In the genomic region with DNA sequence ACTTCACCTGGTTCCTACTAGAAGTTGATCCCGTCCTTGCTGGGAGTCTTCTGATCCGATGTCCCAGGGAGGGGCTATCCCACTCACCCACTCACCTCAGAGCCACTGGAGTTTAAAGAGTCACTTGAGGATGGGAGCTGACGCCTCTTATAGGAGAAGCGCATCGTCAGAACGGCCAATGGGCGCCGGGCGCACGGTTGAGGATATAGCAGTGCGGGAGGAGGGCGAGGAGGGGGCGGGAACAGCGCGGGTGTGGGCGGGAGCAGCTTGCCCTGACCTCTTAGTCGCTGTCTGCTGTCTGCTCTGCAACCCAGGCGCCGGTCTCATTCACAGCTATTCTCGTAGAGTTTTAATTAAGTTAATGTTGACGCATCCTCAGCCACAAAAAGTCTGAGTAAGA, we compare ENCODE assay signal across 9 mouse cellular contexts. TPM values are rescaled to one million over a fixed set of nuclear protein-coding genes. Genes with fewer than 3 reads are reported as not detected.
A peak's percentile ranks its signal among the peaks of the same experiment; 100 is the strongest.
DNase-seq lines count a peak whose midpoint lies in the region; ATAC-seq lines count a peak whose summit lies in the region.
"Had no signal": no experiment of that assay in that cellular context is flagged by ENCODE, and none has a peak within 500 bp of the region (broad histone marks: within the 10 kb centered on the region; RNA-seq: fewer than 3 reads in every experiment).

No protein-coding gene starts in this region.

- H3K36me3 ChIP-seq in heart, embryonic 14.5 days (ENCODE audit: control insufficient read depth, insufficient read depth, low read length), result no peaks in the 10 kb centered on the region
- H3K36me3 ChIP-seq in hindbrain, embryonic 12.5 days, result no peaks in the 10 kb centered on the region
- H3K36me3 ChIP-seq in midbrain, embryonic 11.5 days (ENCODE audit: control insufficient read depth, insufficient read depth, low read length), result no peaks in the 10 kb centered on the region

- 2% methylated on average over 20 of the region's 21 CpGs for WGBS in heart, embryonic 14.5 days
- WGBS in hindbrain, embryonic 12.5 days, result under 1% methylated on average over 21 of the region's 21 CpGs
- 0% methylated on average over 21 of the region's 21 CpGs for WGBS in midbrain, embryonic 11.5 days

- ATAC-seq in heart, embryonic 14.5 days (ENCODE audit: insufficient number of reproducible peaks, insufficient read depth, low FRiP score, low read depth), result no peak
- ATAC-seq in hindbrain, embryonic 12.5 days (ENCODE audit: low FRiP score), result no peak
- peak; percentile 62; the same call in 1 of the 2 replicates for ATAC-seq in midbrain, embryonic 11.5 days (ENCODE audit: low FRiP score)

- peak overlapping the region; percentile 44 for H3K4me2 ChIP-seq in heart, embryonic 14.5 days (ENCODE audit: low read length)
- peak overlapping the region; percentile 45 for H3K4me2 ChIP-seq in hindbrain, embryonic 12.5 days (replicated peaks)
- peak overlapping the region; percentile 43 for H3K4me2 ChIP-seq in midbrain, embryonic 11.5 days

- no peak overlapping the region for H3K9ac ChIP-seq in heart, embryonic 14.5 days (ENCODE audit: low read length)
- no peak overlapping the region for H3K9ac ChIP-seq in hindbrain, embryonic 12.5 days
- H3K9ac ChIP-seq in midbrain, embryonic 11.5 days (ENCODE audit: low read length), result peak overlapping the region; percentile 27

- no peak for DNase-seq in heart, postnatal 25 days (ENCODE audit: low spot score)
- peak; percentile 10 to 15 for DNase-seq in adrenal gland, postnatal 36 days
- DNase-seq in midbrain, embryonic 11.5 days (ENCODE audit: low spot score, missing footprints), result peak; percentile 89
- DNase-seq in layer of hippocampus, postnatal 36 days, result no peak
- no peak for DNase-seq in frontal cortex, postnatal 36 days (ENCODE audit: low spot score in 2 of 2)
- no peak for DNase-seq in heart, postnatal 4 days

- H3K27me3 ChIP-seq in heart, embryonic 14.5 days (ENCODE audit: control insufficient read depth, insufficient read depth, low read length), result peaks cover 37% of the 10 kb centered on the region
- peaks cover 21% of the 10 kb centered on the region for H3K27me3 ChIP-seq in hindbrain, embryonic 12.5 days
- H3K27me3 ChIP-seq in midbrain, embryonic 11.5 days (ENCODE audit: control insufficient read depth, insufficient read depth, low read length), result peaks cover 8% of the 10 kb centered on the region; the same call in 1 of the 2 replicates

- intact Hi-C loops in heart, postnatal 25 days (cut with DNase I), result no loop called here

- no peaks in the 10 kb centered on the region for H3K9me3 ChIP-seq in heart, embryonic 14.5 days (ENCODE audit: control insufficient read depth, low read length)
- no peaks in the 10 kb centered on the region for H3K9me3 ChIP-seq in hindbrain, embryonic 12.5 days (replicated peaks)
- no peaks in the 10 kb centered on the region for H3K9me3 ChIP-seq in midbrain, embryonic 11.5 days (ENCODE audit: control insufficient read depth, low read length)

- no peak overlapping the region for H3K27ac ChIP-seq in heart, embryonic 14.5 days (replicated peaks in 1 of 2; ENCODE audit: control insufficient read depth in 1 of 2, insufficient read depth in 1 of 2, low read depth in 2 of 2, low read length in 2 of 2)
- H3K27ac ChIP-seq in hindbrain, embryonic 12.5 days, result no peak overlapping the region
- no peak overlapping the region for H3K27ac ChIP-seq in midbrain, embryonic 11.5 days (ENCODE audit: low read depth, low read length)

- no peak overlapping the region for H3K4me3 ChIP-seq in heart, embryonic 14.5 days (ENCODE audit: control insufficient read depth in 1 of 2, insufficient read depth in 1 of 2, low read depth in 1 of 2, low read length in 2 of 2)
- 0 out of 2 replicates have a peak overlapping the region, but pooled peaks have one; percentile 15 for H3K4me3 ChIP-seq in hindbrain, embryonic 12.5 days
- H3K4me3 ChIP-seq in midbrain, embryonic 11.5 days (ENCODE audit: low read depth, low read length), result no peak overlapping the region

- peaks cover 0 to 6% of the 10 kb centered on the region in 2 experiments; a peak in 2 of 4 replicates for H3K4me1 ChIP-seq in heart, embryonic 14.5 days (ENCODE audit: control insufficient read depth in 2 of 2, insufficient read depth in 2 of 2, low read length in 2 of 2)
- peaks cover 4% of the 10 kb centered on the region; the same call in 1 of the 2 replicates for H3K4me1 ChIP-seq in hindbrain, embryonic 12.5 days
- peaks cover 5% of the 10 kb centered on the region for H3K4me1 ChIP-seq in midbrain, embryonic 11.5 days (ENCODE audit: control insufficient read depth, insufficient read depth, low read length)

RNA-seq across cellular contexts. Expression of a gene that starts 5.1 kb away (rescaled TPM):
- 0.12 and 0.65 TPM in 2 replicates for polyA plus RNA-seq in heart, embryonic 14.5 days (2014; fragmentation: Nextera tagmentation; extraction: Ambion mirVana)
- total RNA-seq in heart, postnatal 25 days (2021), result not detected
- under 1 TPM in 1 of 2 experiments, not detected in 1; 0.07 TPM for total RNA-seq in adrenal gland, postnatal 36 days (2021)
- 0.12 and 0.83 TPM in 2 replicates for polyA plus RNA-seq in hindbrain, embryonic 12.5 days (2016; fragmentation: Nextera tagmentation; extraction: Ambion mirVana)
- 0.21 and 0.59 TPM in 2 replicates for polyA plus RNA-seq in midbrain, embryonic 11.5 days (2014; fragmentation: Nextera tagmentation; extraction: Ambion mirVana)
- under 1 TPM; 0.10 to 0.25 TPM for total RNA-seq in layer of hippocampus, postnatal 36 days (2021)
- total RNA-seq in heart, postnatal 4 days (2021), result not detected
- total RNA-seq: liver, adult 2 months had no signal
- polyA plus RNA-seq: liver, adult 2 months had no signal

RNA-seq across cellular contexts. Expression of a gene that starts 27.6 kb away (rescaled TPM):
- polyA plus RNA-seq in heart, embryonic 14.5 days (2014; fragmentation: Nextera tagmentation; extraction: Ambion mirVana), result 10.5 and 10.7 TPM in 2 replicates
- 1 to 10 TPM; 3.7 to 4.0 TPM for total RNA-seq in heart, postnatal 25 days (2021)
- total RNA-seq in adrenal gland, postnatal 36 days (2021), result 10 to 100 TPM; 21.9 to 22.1 TPM
- 18.9 and 20.3 TPM in 2 replicates for polyA plus RNA-seq in hindbrain, embryonic 12.5 days (2016; fragmentation: Nextera tagmentation; extraction: Ambion mirVana)
- polyA plus RNA-seq in midbrain, embryonic 11.5 days (2014; fragmentation: Nextera tagmentation; extraction: Ambion mirVana), result 14.3 and 15.7 TPM in 2 replicates
- total RNA-seq in layer of hippocampus, postnatal 36 days (2021), result 10 to 100 TPM; 42.4 to 45.4 TPM
- total RNA-seq in heart, postnatal 4 days (2021), result 10 to 100 TPM; 10.6 to 11.3 TPM

RNA-seq across cellular contexts. Expression of a gene that starts 43.2 kb away (rescaled TPM):
- polyA plus RNA-seq in heart, embryonic 14.5 days (2014; fragmentation: Nextera tagmentation; extraction: Ambion mirVana), result 14.2 and 15.3 TPM in 2 replicates
- 1 to 10 TPM; 4.1 to 4.7 TPM for total RNA-seq in heart, postnatal 25 days (2021)
- total RNA-seq in adrenal gland, postnatal 36 days (2021), result 1 to 10 TPM; 8.6 to 9.0 TPM
- 27.2 and 28.4 TPM in 2 replicates for polyA plus RNA-seq in hindbrain, embryonic 12.5 days (2016; fragmentation: Nextera tagmentation; extraction: Ambion mirVana)
- 42.4 and 44.1 TPM in 2 replicates for polyA plus RNA-seq in midbrain, embryonic 11.5 days (2014; fragmentation: Nextera tagmentation; extraction: Ambion mirVana)
- 10 to 100 TPM; 10.3 to 11.3 TPM for total RNA-seq in layer of hippocampus, postnatal 36 days (2021)
- 1 to 10 TPM; 9.2 to 9.9 TPM for total RNA-seq in heart, postnatal 4 days (2021)

RNA-seq across cellular contexts. Expression of a gene that starts 48.2 kb away (rescaled TPM):
- not detected in 2 replicates for polyA plus RNA-seq in heart, embryonic 14.5 days (2014; fragmentation: Nextera tagmentation; extraction: Ambion mirVana)
- 1 to 10 TPM in 1 of 2 experiments, under 1 TPM in 1; 0.53 to 2.4 TPM for total RNA-seq in heart, postnatal 25 days (2021)
- total RNA-seq in adrenal gland, postnatal 36 days (2021), result 1 to 10 TPM; 2.1 to 2.9 TPM
- 0.09 TPM in 1 of 2 replicates, not detected in the other for polyA plus RNA-seq in hindbrain, embryonic 12.5 days (2016; fragmentation: Nextera tagmentation; extraction: Ambion mirVana)
- 0.07 TPM in 1 of 2 replicates, not detected in the other for polyA plus RNA-seq in midbrain, embryonic 11.5 days (2014; fragmentation: Nextera tagmentation; extraction: Ambion mirVana)
- not detected for total RNA-seq in layer of hippocampus, postnatal 36 days (2021)
- total RNA-seq in heart, postnatal 4 days (2021), result not detected

Comparison
In these comparisons a context has a peak if more than half of its experiments do, and no peak if none do; other contexts are left out.
1. DNase-seq: peak in adrenal gland, postnatal 36 days (2 of 2) and midbrain, embryonic 11.5 days (single experiment); none in heart, postnatal 25 days (single experiment), layer of hippocampus, postnatal 36 days (0 of 2), frontal cortex, postnatal 36 days (0 of 2) and heart, postnatal 4 days (single experiment).
2. Peak in every context shown above with its lines, with median percentiles within 50 percentile points of each other: H3K4me2 ChIP-seq.